Mouse (Mus musculus): ENCODE results near the gene Zbtb9. TPM values are rescaled to one million over a fixed set of nuclear protein-coding genes. Genes with fewer than 3 reads are reported as not detected.

Gene Zbtb9
- polyA plus RNA-seq, 1 experiment from 2014 or later, result 11.1 TPM

DNA sequence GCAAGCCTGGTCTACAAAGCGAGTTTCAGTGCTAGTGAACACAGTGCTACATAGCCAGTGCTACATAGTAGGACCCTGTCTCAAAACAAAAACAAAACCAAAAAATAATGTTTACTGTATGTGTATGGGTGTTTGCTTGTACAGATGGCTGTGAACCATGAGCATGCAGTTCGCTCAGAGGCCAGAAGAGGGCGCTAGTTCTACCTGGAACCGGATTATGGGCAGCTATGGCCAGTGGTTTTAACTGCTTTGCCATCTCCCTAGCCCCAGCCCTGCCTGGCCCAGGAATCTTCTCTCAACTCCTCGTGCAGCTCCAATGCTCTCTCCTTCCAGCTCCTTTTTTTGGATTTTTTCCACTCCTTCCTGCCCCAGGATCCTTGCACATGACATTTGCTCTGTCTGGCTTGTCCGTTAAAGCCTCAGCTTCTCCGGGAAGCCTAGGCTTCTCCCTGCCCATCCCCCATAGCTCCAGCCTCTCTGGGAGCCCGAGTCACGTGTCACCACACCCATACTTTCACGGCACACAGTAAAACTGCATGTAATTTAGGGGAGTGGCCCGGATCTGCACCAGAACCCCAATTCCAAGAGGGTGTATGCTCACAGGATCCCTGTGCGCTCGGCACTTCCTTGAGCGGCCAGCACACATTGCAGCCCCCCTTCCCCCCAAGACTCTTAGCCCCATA, 74.9 kb downstream of the Zbtb9 start:
- no peak overlapping the region for H3K9ac ChIP-seq (ENCODE audit: low read depth, low read length)
- peak overlapping the region; percentile 78 for H3K27ac ChIP-seq
- ATAC-seq (replicated peaks; ENCODE audit: low FRiP score, low read depth) (no peak), DNase-seq (ENCODE audit: low spot score) (no peak)
- no peak overlapping the region for H3K4me2 ChIP-seq (ENCODE audit: low read length)
- H3K4me3 ChIP-seq (replicated peaks; ENCODE audit: low read depth, low read length), result no peak overlapping the region
- WGBS, result 77% methylated on average over 14 of the region's 14 CpGs
- H3K27me3 ChIP-seq (ENCODE audit: insufficient read depth, low read length), result no peaks in the 10 kb centered on the region
- no peaks in the 10 kb centered on the region for H3K9me3 ChIP-seq (replicated peaks; ENCODE audit: low read length)
- TF ChIP-seq CTCF (IDR thresholded peaks at IDR 0.05; ENCODE audit: low read depth), result peak; percentile 68
- H3K4me1 ChIP-seq (replicated peaks; ENCODE audit: insufficient read depth, low read length), result peaks cover 5% of the 10 kb centered on the region
- no peaks in the 10 kb centered on the region for H3K36me3 ChIP-seq (ENCODE audit: insufficient read depth, low read length)

- ATAC-seq (replicated peaks; ENCODE audit: low FRiP score, low read depth) (no peak), DNase-seq (ENCODE audit: low spot score) (peak; percentile 69)
- no peaks in the 10 kb centered on the region for H3K36me3 ChIP-seq (ENCODE audit: insufficient read depth, low read length)
- H3K27me3 ChIP-seq (ENCODE audit: insufficient read depth, low read length), result no peaks in the 10 kb centered on the region
- no peaks in the 10 kb centered on the region for H3K9me3 ChIP-seq (replicated peaks; ENCODE audit: low read length)
- H3K4me3 ChIP-seq (replicated peaks; ENCODE audit: low read depth, low read length), result no peak overlapping the region
- WGBS, result 36% methylated on average over 14 of the region's 14 CpGs
- H3K27ac ChIP-seq, result peak overlapping the region; percentile 78
- peaks cover 5% of the 10 kb centered on the region for H3K4me1 ChIP-seq (replicated peaks; ENCODE audit: insufficient read depth, low read length)
- 0 out of 2 replicates have a peak overlapping the region, but pooled peaks have one; percentile 31 for H3K9ac ChIP-seq (ENCODE audit: low read depth, low read length)
- H3K4me2 ChIP-seq (ENCODE audit: low read length), result no peak overlapping the region
- no peak for TF ChIP-seq CTCF (IDR thresholded peaks at IDR 0.05; ENCODE audit: low read depth)
Observed at GRCm38 (mm10) chr17:27048445-27049239, 75.7 kb downstream of the Zbtb9 start.

- TF ChIP-seq CTCF (IDR thresholded peaks at IDR 0.05; ENCODE audit: low read depth), result no peak
- no peak for DNase-seq (ENCODE audit: low spot score)
- WGBS, result 71% methylated on average over 5 of the region's 5 CpGs
- no peak for ATAC-seq (replicated peaks; ENCODE audit: low FRiP score, low read depth)
- no peaks in the 10 kb centered on the region for H3K9me3 ChIP-seq (replicated peaks; ENCODE audit: low read length)
- peaks cover 5% of the 10 kb centered on the region for H3K4me1 ChIP-seq (replicated peaks; ENCODE audit: insufficient read depth, low read length)
- H3K4me3 ChIP-seq (replicated peaks; ENCODE audit: low read depth, low read length), result no peak overlapping the region
- no peaks in the 10 kb centered on the region for H3K36me3 ChIP-seq (ENCODE audit: insufficient read depth, low read length)
- no peak overlapping the region for H3K9ac ChIP-seq (ENCODE audit: low read depth, low read length)
- no peak overlapping the region for H3K4me2 ChIP-seq (ENCODE audit: low read length)
- H3K27me3 ChIP-seq (ENCODE audit: insufficient read depth, low read length), result no peaks in the 10 kb centered on the region
- H3K27ac ChIP-seq, result peak overlapping the region; percentile 19; the same call in 1 of the 2 replicates
Observed at GRCm38 (mm10) chr17:27050853-27051252, 77.9 kb downstream of the Zbtb9 start.

- Histone ChIP-seq H3K27ac (0 out of 2 replicates have a peak overlapping the region, but pooled peaks have one; percentile 19), H3K4me3 (replicated peaks; ENCODE audit: low read depth, low read length) (no peak overlapping the region), H3K9me3 (replicated peaks; ENCODE audit: low read length) (no peaks in the 10 kb centered on the region), H3K4me1 (replicated peaks; ENCODE audit: insufficient read depth, low read length) (peaks cover 5% of the 10 kb centered on the region), H3K36me3 (ENCODE audit: insufficient read depth, low read length) (no peaks in the 10 kb centered on the region), H3K4me2 (ENCODE audit: low read length) (peak overlapping the region; percentile 41), H3K9ac (ENCODE audit: low read depth, low read length) (no peak overlapping the region), H3K27me3 (ENCODE audit: insufficient read depth, low read length) (no peaks in the 10 kb centered on the region)
- no peak for TF ChIP-seq CTCF (IDR thresholded peaks at IDR 0.05; ENCODE audit: low read depth)
- ATAC-seq (replicated peaks; ENCODE audit: low FRiP score, low read depth) (no peak; the same call in 1 of the 2 replicates), DNase-seq (ENCODE audit: low spot score) (peak; percentile 67)
- WGBS, result 33% methylated on average over 10 of the region's 11 CpGs
Observed at GRCm38 (mm10) chr17:27051514-27051913, 78.5 kb downstream of the Zbtb9 start.

- Histone ChIP-seq H3K9ac (ENCODE audit: low read depth, low read length) (peak overlapping the region; percentile 75; the same call in 1 of the 2 replicates), H3K4me2 (ENCODE audit: low read length) (peak overlapping the region; percentile 92), H3K36me3 (ENCODE audit: insufficient read depth, low read length) (no peaks in the 10 kb centered on the region), H3K4me1 (replicated peaks; ENCODE audit: insufficient read depth, low read length) (peaks cover 39% of the 10 kb centered on the region), H3K27me3 (ENCODE audit: insufficient read depth, low read length) (no peaks in the 10 kb centered on the region), H3K9me3 (replicated peaks; ENCODE audit: low read length) (no peaks in the 10 kb centered on the region), H3K4me3 (replicated peaks; ENCODE audit: low read depth, low read length) (peak overlapping the region; percentile 64), H3K27ac (peak overlapping the region; percentile 93)
- no peak for TF ChIP-seq CTCF (IDR thresholded peaks at IDR 0.05; ENCODE audit: low read depth)
- 0% methylated on average over 13 of the region's 13 CpGs for WGBS
- ATAC-seq (replicated peaks; ENCODE audit: low FRiP score, low read depth), result peak; percentile 47
- peak; percentile 94 for DNase-seq (ENCODE audit: low spot score)
Observed at GRCm38 (mm10) chr17:27056170-27056569, 83.2 kb downstream of the Zbtb9 start.

DNA sequence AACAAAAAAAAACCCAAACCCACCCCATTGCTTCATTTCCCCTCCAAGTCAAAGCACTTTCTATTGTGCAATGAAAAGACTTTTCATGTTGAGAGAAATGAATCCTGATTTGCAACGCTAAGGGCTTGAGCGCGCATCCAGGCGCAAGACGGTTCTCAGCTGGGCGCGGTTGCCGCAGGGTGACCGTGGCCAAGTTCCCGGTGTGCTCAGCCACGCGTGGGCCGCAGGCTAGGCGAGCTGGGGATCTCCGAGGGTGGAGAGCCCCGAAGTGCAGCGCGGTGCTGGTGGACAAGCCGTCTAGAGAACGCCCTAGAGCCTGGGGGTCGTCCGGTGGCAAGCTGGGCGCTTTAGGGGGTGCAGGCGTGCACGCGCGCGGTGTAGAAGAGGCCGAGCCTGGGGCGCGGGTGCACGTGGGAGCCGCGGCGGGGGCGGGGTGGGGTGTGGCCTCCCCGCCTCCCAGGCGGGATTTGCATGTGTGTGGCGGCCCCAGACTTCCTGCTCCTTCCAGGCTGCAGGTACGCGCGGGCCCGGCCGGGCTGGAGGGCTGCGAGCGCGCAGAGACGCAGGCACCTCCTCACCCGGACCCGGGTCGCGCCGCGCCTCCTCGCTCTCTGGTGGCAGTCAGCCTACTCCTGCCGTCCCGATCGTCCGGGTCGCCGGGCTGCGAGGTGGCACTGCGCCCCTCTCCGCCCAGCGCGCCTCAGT, 84.0 kb downstream of the Zbtb9 start, which contains the start of gene Itpr3:
Gene Itpr3 (plus strand): TSS at position 493 of the 705 bp plus-strand sequence.
- H3K4me1 ChIP-seq (replicated peaks; ENCODE audit: insufficient read depth, low read length), result peaks cover 34% of the 10 kb centered on the region
- DNase-seq (ENCODE audit: low spot score) (peak; percentile 69), ATAC-seq (replicated peaks; ENCODE audit: low FRiP score, low read depth) (peak; percentile 58)
- 2% methylated on average over 65 of the region's 66 CpGs for WGBS
- peak within 1 kb of the TSS; percentile 64 for H3K4me3 ChIP-seq (replicated peaks; ENCODE audit: low read depth, low read length)
- peak within 1 kb of the TSS; percentile 75 for H3K9ac ChIP-seq (ENCODE audit: low read depth, low read length)
- no peaks in the 10 kb centered on the region for H3K27me3 ChIP-seq (ENCODE audit: insufficient read depth, low read length)
- H3K27ac ChIP-seq, result peak within 1 kb of the TSS; percentile 93
- H3K9me3 ChIP-seq (replicated peaks; ENCODE audit: low read length), result no peaks in the 10 kb centered on the region
- no peak for TF ChIP-seq CTCF (IDR thresholded peaks at IDR 0.05; ENCODE audit: low read depth)
- no peaks in the 10 kb centered on the region for H3K36me3 ChIP-seq (ENCODE audit: insufficient read depth, low read length)
- peak within 1 kb of the TSS; percentile 92 for H3K4me2 ChIP-seq (ENCODE audit: low read length)
